Mouse (Mus musculus) liver, embryonic 11.5 days (tissue): Measurements from ENCODE around the gene Eftud2. TPM values are rescaled to one million over a fixed set of nuclear protein-coding genes. Genes with fewer than 3 reads are reported as not detected.

Experiments
- ATAC-seq: fragments of 200-750 bp; cut with Nextera tagmentation; replicated peaks from 2 replicates; pipeline ENCODE4 v1.8.0; 2017; ENCODE audit warnings: moderate number of reproducible peaks, mild to moderate bottlenecking, moderate TSS enrichment, moderate library complexity; ENCODE audit not compliant: low FRiP score
- DNase-seq: peaks from one replicate; pipeline ENCODE4 v3.0.0-alpha.2; 2017; ENCODE audit warnings: low spot score
- H3K27ac ChIP-seq: fragments of 300-500 bp; sonication (generic); 2 replicates; pipeline ENCODE4 v1.5.1; 2014; ENCODE audit warnings: mild to moderate bottlenecking, low read depth, low read length, control low read depth
- H3K27me3 ChIP-seq: fragments of 300-500 bp; sonication (generic); replicated peaks from 2 replicates; pipeline ENCODE4 v1.6.1; 2014; ENCODE audit warnings: low read length, mixed read lengths; ENCODE audit not compliant: control insufficient read depth, insufficient read depth
- H3K36me3 ChIP-seq: fragments of 300-500 bp; sonication (generic); 2 replicates; pipeline ENCODE4 v1.6.1; 2014; ENCODE audit warnings: mild to moderate bottlenecking, low read length, moderate library complexity, mixed read lengths; ENCODE audit not compliant: control insufficient read depth, insufficient read depth
- H3K4me1 ChIP-seq: fragments of 300-500 bp; sonication (generic); replicated peaks from 2 replicates; pipeline ENCODE4 v1.6.1; 2014; ENCODE audit warnings: low read length, mixed read lengths; ENCODE audit not compliant: control insufficient read depth, insufficient read depth
- H3K4me2 ChIP-seq: fragments of 300-500 bp; sonication (generic); 2 replicates; pipeline ENCODE4 v1.6.1; 2014; ENCODE audit warnings: mild to moderate bottlenecking, control low read depth, moderate library complexity
- H3K4me3 ChIP-seq: fragments of 300-500 bp; sonication (generic); 2 replicates; pipeline ENCODE4 v1.5.1; 2014; ENCODE audit warnings: low read depth, low read length, control low read depth
- H3K9ac ChIP-seq: fragments of 300-500 bp; sonication (generic); 2 replicates; pipeline ENCODE4 v1.6.1; 2014; ENCODE audit warnings: low read depth, low read length, control low read depth
- H3K9me3 ChIP-seq: fragments of 300-500 bp; sonication (generic); 2 replicates; pipeline ENCODE4 v1.6.1; 2016; ENCODE audit warnings: low read length, inconsistent platforms, mixed read lengths; ENCODE audit not compliant: control insufficient read depth
- WGBS: fragments of 180-500 bp; shearing (Covaris S2); extraction: QIAGEN DNeasy Blood & Tissue Kit; methylation state at CpG from one replicate; pipeline ENCODE4 v1.1.7; 2014; 5-methylcytosine and 5-hydroxymethylcytosine counted together
- polyA plus RNA-seq: library from polyadenylated mRNA; unstranded; fragments of >200 nt; fragmentation: Nextera tagmentation; extraction: Ambion mirVana; gene quantifications from 2 replicates; pipeline ENCODE4 v1.2.1, GENCODE M21; 2014

The Eftud2 gene
- polyA plus RNA-seq = 259 and 279 TPM in 2 replicates

DNA sequence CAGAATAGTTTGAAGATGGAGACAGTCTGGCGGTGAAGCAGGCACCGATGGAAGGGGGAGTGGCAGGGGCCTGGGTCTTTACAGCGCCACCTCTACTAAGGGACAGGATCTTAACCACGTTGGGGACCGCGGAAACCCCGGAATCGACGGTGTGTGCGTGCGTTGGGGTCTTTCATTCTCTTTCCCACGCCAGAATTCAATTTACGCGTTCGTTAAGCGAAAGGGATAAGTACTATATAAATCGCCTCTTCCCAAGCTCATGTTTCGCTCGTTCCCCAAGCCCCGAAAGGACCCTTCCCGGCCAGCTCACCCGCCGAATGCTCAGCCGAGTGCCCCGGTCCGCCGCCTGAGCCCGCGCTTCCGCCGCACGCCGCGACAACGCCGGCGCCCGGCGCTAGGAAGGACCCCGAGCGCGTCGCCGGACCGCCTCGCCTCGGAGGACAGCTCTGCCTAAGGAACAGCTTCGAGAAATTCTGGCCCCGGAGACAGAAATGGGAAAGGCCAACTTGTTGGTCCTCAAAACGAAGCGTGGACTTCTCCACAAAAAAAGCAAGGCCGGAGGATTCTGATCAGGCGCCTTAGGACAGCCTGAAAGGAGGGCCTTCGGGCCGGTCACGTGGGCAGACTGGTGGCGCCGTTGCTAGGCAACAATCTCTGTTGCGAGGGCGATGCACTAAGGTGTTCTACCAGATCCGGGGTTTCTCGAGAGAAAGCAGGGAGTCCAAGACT, at the start of gene Eftud2, which contains the start of gene Ccdc103:
TSS of gene Eftud2 (minus strand) at position 401 of the 729 bp plus-strand sequence.
TSS of gene Ccdc103 (plus strand) at position 620 of the 729 bp plus-strand sequence.
- ATAC-seq (peak; percentile 91), DNase-seq (peak; percentile 94)
- Histone ChIP-seq H3K4me2 (peak within 1 kb of the TSS; percentile 79), H3K9me3 (no peaks in the 10 kb centered on the region), H3K36me3 (peaks cover 14% of the 10 kb centered on the region; the same call in 1 of the 2 replicates), H3K27me3 (0 out of 2 replicates have a peak, but pooled peaks cover 7% of the 10 kb centered on the region), H3K9ac (peak within 1 kb of the TSS; percentile 88), H3K27ac (peak within 1 kb of the TSS; percentile 73), H3K4me1 (peaks cover 15% of the 10 kb centered on the region), H3K4me3 (peak within 1 kb of the TSS; percentile 87)
- 1% methylated on average over 62 of the region's 62 CpGs for WGBS

DNA sequence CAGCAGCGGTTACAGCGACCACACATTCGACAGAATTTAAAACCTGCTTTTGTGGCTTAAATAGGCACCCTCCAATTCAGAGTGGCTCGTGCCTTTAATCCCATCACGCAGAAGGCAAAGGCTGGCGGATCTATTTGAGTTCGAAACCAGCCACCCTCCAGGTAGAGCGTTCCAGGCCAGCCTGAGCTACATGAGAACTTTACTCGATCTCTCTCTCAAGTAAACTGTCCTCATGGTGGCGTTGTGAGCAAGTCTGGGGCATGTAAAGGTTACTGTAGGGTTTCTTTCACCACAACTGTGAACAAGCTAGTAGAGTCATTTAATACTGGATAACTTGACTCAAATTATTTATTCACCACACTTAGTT, 44.5 kb upstream of the Eftud2 start:
- WGBS = 1% methylated on average over 10 of the region's 10 CpGs
- no peak for DNase-seq
- ATAC-seq = peak; percentile 42

DNA sequence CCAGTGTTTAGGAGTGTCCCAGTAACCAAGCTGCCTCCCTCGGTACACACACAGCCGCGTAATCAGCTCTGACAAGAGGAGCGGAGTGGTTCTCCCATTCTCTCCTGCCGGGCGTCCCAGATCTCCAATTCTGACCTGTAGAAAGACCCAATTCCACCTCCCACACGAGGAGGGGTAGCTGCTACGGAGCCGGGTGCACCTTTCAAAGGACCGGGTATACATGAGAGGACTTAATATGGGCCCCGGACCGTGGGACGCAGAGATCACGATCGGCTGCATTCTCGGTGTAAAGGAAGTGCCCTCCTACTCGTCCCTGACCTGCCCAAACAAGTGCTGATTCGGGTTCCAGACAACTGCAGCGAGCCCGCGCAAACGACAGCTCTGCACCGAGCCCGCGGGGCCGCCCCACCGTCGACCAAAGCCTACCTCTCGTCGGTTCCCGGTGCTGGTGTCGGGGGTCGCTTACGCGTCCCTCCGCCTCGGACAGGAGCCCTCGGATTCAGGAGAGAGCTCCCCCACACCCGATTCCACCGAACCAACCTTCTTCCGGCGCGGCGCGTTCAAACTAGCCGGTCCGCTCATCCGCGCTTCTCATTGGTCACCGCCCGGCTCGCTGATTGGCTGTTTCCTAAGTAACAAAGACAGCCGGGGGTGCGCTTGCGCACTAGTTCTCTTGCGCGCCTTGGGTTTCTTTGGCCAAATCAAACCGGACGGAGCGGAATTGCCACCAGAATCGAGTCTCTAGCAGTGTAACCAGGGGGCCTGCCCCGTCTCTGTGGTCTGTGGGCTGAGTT, 44.0 kb upstream of the Eftud2 start, which contains the start of gene Kif18b:
TSS of gene Kif18b (minus strand) at position 568 of the 794 bp plus-strand sequence.
- no peaks in the 10 kb centered on the region for H3K27me3 ChIP-seq
- H3K4me2 ChIP-seq = peak within 1 kb of the TSS; percentile 73
- H3K9me3 ChIP-seq = no peaks in the 10 kb centered on the region
- peak within 1 kb of the TSS; percentile 89 for H3K9ac ChIP-seq
- ATAC-seq (peak; percentile 91), DNase-seq (peak; percentile 95)
- under 1% methylated on average over 62 of the region's 62 CpGs for WGBS
- H3K27ac ChIP-seq = peak within 1 kb of the TSS; percentile 98
- H3K4me3 ChIP-seq = peak within 1 kb of the TSS; percentile 86
- peaks cover 3% of the 10 kb centered on the region; the same call in 1 of the 2 replicates for H3K36me3 ChIP-seq
- H3K4me1 ChIP-seq = peaks cover 6% of the 10 kb centered on the region; the same call in 1 of the 2 replicates

More for the DNA sequence above, 44.5 kb upstream of the Eftud2 start:
- Histone ChIP-seq H3K27ac (peak overlapping the region; percentile 98), H3K4me1 (peaks cover 6% of the 10 kb centered on the region; the same call in 1 of the 2 replicates), H3K9ac (peak overlapping the region; percentile 89), H3K27me3 (no peaks in the 10 kb centered on the region), H3K9me3 (no peaks in the 10 kb centered on the region), H3K36me3 (peaks cover 3% of the 10 kb centered on the region; the same call in 1 of the 2 replicates), H3K4me2 (peak overlapping the region; percentile 73), H3K4me3 (peak overlapping the region; percentile 86)

DNA sequence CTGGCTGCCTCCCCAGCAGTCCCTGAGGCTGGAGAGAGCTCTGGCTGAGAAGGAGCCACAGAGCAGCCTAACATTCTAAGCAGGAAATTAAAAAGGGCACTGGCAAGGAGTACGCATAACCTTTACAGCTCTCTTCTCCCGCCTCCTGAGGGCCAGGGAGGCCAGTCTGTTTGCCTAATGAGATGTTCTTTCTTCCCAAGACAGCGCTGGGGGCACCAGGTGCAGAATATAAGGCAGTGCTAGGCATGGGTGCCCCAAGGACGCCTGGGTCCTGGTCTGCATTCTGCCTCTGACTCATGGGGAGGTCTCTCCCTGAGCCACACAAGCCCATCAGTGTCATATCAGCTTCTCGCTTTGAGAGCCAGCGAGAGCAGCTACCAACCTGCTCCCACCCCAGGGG, 40.7 kb upstream of the Eftud2 start:
- Histone ChIP-seq H3K27ac (no peak overlapping the region), H3K9me3 (no peaks in the 10 kb centered on the region), H3K36me3 (peaks cover 3% of the 10 kb centered on the region; the same call in 1 of the 2 replicates), H3K4me1 (peaks cover 6% of the 10 kb centered on the region; the same call in 1 of the 2 replicates), H3K27me3 (no peaks in the 10 kb centered on the region), H3K4me2 (no peak overlapping the region), H3K4me3 (no peak overlapping the region), H3K9ac (no peak overlapping the region)
- ATAC-seq (no peak), DNase-seq (no peak)
- 81% methylated on average over 6 of the region's 6 CpGs for WGBS

DNA sequence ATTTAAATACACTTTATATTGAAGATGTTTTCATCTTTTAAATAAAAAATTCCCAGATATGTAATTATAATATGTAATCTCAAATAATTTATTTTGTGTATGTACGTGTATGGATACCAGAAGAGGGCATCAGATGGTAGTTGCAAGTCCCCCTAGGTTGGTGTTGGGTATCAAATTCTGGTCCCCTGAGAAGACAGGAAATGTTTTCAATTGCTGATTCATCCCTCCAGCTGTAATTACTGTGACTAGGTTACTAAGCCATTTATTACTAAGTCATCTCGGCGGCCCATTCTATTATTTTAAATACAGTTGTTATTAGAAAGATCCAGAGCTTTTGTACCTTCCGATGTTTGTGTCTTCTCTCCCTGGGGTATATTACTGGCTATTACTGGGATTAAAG, 37.3 kb upstream of the Eftud2 start:
- Histone ChIP-seq H3K9ac (no peak overlapping the region), H3K4me1 (peaks cover 6% of the 10 kb centered on the region; the same call in 1 of the 2 replicates), H3K4me2 (no peak overlapping the region), H3K36me3 (peaks cover 35% of the 10 kb centered on the region), H3K9me3 (no peaks in the 10 kb centered on the region), H3K27ac (no peak overlapping the region), H3K4me3 (no peak overlapping the region), H3K27me3 (no peaks in the 10 kb centered on the region)
- ATAC-seq = no peak
- 89% methylated on average over 4 of the region's 4 CpGs for WGBS
- DNase-seq = no peak

DNA sequence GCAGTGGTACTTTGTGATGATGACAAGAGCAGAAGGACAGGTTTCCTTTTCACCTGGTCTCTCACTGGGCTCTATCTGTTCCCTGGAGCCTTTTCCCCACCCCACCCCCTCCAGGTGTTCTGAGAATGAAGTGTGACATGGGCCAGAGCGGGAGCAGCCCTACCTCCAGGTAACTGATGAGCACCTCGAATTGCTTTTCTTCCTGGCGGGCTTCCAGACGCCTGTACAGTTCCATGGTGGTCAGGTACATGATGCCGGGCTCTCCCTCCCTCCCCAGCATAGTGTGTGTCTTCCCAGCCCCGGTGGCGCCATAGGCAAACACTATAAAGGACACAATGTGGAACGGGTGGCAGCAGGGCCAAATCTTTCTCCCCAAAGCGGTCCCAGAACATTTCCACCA, 34.6 kb upstream of the Eftud2 start:
- DNase-seq = no peak

DNA sequence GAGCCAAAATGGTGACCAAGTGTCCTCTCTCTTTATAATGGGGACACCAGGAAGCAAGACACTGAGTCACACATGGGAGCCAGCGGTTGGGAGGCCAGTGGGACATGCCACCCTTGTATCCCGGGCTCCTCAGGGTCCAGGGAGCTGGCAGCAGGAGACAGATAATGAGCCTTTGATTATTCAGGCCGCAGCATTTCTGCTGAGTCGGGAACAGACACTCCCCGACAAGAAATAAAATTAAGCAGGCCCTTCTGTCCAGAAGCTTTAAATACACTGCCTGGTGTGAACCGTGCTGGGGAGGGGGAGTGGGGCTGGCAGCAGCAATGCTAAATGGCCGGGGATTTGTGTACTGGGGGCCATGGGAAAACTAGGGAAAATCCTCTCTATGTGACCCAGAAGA, 30.6 kb upstream of the Eftud2 start:
- Histone ChIP-seq H3K27me3 (no peaks in the 10 kb centered on the region), H3K36me3 (peaks cover 82% of the 10 kb centered on the region), H3K4me1 (no peaks in the 10 kb centered on the region), H3K9me3 (no peaks in the 10 kb centered on the region), H3K4me3 (no peak overlapping the region), H3K9ac (no peak overlapping the region), H3K4me2 (no peak overlapping the region), H3K27ac (no peak overlapping the region)
- ATAC-seq (no peak), DNase-seq (no peak)
- 82% methylated on average over 7 of the region's 7 CpGs for WGBS

More for the DNA sequence above, 34.6 kb upstream of the Eftud2 start:
- Histone ChIP-seq H3K4me3 (no peak overlapping the region), H3K9me3 (no peaks in the 10 kb centered on the region), H3K27ac (no peak overlapping the region), H3K36me3 (peaks cover 44% of the 10 kb centered on the region), H3K9ac (no peak overlapping the region), H3K27me3 (no peaks in the 10 kb centered on the region), H3K4me2 (no peak overlapping the region), H3K4me1 (no peaks in the 10 kb centered on the region)
- no peak for ATAC-seq
- WGBS = 86% methylated on average over 9 of the region's 9 CpGs

DNA sequence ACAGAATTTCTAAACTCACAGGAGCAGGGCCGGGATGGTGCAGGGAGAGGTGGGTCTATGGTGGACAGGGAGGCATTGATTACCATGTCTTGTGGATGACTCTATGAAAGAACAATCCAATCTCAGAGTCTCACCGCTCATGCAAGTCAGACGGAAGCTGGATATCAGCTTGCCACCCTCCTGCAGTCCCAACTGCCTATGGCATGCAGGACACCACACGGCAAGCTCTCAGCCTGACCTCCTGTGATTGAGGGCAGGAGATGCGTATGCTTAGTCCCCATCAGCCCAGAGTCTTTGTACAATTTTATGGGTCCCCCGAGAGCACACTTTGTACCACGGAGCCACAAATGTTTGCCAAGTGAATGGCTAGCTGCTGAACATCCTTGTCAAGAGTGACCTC, 22.9 kb upstream of the Eftud2 start:
- H3K27ac ChIP-seq = no peak overlapping the region
- H3K9ac ChIP-seq = no peak overlapping the region
- H3K36me3 ChIP-seq = peaks cover 35% of the 10 kb centered on the region
- DNase-seq (no peak), ATAC-seq (no peak)
- H3K4me1 ChIP-seq = no peaks in the 10 kb centered on the region
- WGBS = 82% methylated on average over 7 of the region's 7 CpGs
- no peaks in the 10 kb centered on the region for H3K27me3 ChIP-seq
- H3K9me3 ChIP-seq = no peaks in the 10 kb centered on the region
- no peak overlapping the region for H3K4me3 ChIP-seq
- no peak overlapping the region for H3K4me2 ChIP-seq
